Mouse (Mus musculus): ENCODE data around the gene Rpl36al.
A peak's percentile ranks its signal among the peaks of the same experiment; 100 is the strongest.
"Not testable (repeated sequence)": the region's sequence is repeated elsewhere in the genome, so short reads cannot be mapped to it uniquely, and the experiment has no call there.

Gene Rpl36al

GRCm38 (mm10) chr12:69196444-69197377 lies 12.8 kb upstream of the Rpl36al start, which contains the start of gene Gm49383:
Gene Gm49383, minus strand, starts transcription at chr12:69197104.
- peak; percentile 88 for DNase-seq (ENCODE audit: low read depth)

DNA sequence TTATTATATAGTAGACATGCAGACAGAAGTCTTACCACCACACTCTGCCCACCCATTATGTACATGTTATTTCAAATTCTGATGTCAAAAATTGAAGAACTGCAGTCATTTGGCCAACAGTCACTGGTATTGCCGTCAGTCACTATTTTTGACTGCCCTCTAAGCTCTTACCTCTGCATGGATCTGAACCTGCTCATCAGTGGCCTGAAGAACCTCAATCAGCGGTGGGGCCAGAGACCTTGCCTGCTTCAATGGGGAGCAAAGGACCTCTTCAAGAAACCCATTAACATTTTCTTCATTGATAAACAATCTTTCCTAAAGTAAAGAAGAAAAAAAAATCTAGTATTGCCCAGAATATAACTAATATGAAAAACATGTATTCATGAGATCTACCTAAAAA lies 8.8 kb upstream of the Rpl36al start:
- no peak for DNase-seq (ENCODE audit: low read depth)

DNA sequence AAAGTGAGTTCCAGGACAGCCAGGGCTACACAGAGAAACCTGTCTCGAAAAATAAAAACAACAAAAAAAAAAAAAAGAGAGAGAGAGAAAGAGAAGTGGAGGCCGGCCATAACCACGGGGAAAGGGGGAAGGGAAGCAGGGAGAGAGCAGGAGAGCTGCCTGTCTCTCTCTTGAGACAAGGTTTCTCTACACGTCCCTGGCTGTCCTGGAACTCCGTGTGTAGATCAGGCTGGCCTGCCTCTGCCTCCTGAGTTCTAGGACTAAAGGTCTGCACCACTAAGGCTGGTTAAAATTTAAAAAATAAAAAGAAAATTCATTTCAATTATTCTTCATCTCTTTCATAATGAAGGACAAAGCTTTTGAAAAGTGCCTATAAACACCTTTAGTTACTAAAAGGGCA lies 7.5 kb upstream of the Rpl36al start:
- no peak for DNase-seq (ENCODE audit: low read depth)

GRCm38 (mm10) chr12:69190522-69190921 lies 6.6 kb upstream of the Rpl36al start:
- DNase-seq (ENCODE audit: low read depth), result peak; percentile 63

DNA sequence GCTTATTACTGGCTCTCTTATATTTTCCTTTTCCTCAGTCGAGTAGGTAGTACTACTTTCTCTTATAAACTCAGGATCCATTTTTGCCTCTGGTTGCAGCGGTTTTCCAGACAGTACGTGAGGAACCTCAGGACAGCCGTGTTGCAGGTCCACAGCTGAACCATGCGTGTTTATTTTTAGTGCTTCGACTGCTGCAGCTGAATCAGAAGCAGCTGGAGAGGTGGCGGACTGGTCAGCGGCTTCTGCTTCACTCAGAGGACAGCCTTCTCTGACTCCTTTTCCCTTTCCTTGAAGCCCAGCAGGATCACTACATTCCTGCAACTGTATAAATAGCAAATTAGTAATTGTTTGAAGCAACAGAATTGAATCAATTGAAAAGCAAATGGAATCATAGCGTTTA lies 6.2 kb upstream of the Rpl36al start:
- DNase-seq (ENCODE audit: low read depth), result no peak

DNA sequence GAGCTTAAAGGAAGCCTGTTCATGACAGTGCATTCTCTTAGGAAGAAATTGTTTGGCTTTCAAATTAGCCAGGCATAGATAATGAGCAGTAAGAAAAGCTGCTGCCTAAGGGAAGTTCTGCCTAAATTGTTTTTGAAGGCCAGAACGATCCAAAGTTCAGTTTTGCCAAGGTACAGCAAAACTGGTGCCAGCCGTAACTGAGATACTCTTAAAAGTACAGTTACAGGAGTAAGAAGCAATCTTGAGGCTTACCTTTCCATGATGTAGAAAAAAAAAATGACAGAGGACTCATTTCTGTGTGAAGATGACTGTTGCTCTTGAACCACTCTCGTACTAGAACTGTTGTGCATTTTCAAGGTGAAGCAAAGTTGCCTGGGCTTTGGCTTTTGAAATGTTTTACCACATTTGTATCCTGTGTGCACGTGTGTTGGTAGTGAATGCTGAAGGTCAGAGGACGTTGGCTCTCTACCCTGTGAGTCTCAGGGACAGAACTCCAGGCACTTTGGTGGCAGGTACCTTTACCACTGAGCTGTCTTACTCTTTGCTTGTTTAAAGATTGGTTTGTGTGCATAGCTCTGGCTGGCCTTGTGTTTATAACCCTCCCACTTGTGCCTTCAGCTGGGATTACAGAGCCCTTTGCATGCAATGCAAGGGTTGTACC lies 3.1 kb upstream of the Rpl36al start:
- peak; percentile 30 for DNase-seq (ENCODE audit: low read depth)

DNA sequence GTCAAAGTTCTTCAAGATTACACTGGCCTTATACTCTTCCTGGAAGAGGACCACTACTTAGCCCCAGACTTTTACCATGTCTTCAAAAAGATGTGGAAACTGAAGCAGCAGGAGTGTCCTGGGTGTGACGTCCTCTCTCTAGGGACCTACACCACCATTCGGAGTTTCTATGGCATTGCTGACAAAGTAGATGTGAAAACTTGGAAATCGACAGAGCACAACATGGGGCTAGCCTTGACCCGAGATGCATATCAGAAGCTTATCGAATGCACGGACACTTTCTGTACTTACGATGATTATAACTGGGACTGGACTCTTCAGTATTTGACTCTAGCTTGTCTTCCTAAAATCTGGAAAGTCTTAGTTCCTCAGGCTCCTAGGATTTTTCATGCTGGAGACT lies 1.5 kb upstream of the Rpl36al start:
- no peak for DNase-seq (ENCODE audit: low read depth)

DNA sequence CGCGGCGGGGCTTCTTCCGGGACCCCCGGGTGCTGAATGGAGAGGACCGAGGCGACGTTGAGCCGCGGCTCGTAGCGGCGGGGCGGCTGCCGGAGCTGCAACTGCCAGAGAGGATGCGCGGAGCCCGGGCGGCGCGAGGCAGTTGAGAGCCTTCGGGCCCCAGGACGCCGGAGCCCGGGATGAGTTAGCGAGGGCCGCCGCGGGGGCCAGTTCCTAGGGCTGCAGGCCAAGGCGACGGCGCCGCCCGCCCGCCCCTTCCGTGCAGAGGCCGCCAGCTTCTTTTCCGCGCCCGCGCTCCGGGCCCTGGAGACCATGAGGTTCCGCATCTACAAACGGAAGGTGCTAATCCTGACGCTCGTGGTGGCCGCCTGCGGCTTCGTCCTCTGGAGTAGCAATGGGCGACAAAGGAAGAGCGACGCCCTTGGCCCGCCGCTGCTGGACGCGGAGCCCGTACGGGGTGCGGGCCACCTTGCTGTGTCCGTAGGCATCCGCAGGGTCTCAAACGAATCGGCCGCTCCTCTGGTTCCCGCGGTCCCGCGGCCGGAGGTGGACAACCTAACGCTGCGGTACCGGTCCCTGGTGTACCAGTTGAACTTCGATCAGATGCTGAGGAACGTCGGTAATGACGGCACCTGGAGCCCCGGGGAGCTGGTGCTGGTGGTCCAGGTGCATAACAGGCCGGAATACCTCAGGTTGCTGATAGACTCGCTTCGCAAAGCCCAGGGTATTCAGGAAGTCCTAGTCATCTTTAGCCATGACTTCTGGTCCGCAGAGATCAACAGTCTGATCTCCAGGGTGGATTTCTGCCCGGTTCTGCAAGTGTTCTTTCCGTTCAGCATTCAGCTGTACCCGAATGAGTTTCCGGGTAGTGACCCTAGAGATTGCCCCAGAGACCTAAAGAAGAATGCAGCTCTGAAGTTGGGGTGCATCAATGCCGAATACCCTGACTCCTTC lies 736 bp upstream of the Rpl36al start:
- DNase-seq (ENCODE audit: low read depth), result peak; percentile 76

GRCm38 (mm10) chr12:69181800-69182199 lies 2.1 kb downstream of the Rpl36al start:
- DNase-seq (ENCODE audit: low read depth), result no peak

DNA sequence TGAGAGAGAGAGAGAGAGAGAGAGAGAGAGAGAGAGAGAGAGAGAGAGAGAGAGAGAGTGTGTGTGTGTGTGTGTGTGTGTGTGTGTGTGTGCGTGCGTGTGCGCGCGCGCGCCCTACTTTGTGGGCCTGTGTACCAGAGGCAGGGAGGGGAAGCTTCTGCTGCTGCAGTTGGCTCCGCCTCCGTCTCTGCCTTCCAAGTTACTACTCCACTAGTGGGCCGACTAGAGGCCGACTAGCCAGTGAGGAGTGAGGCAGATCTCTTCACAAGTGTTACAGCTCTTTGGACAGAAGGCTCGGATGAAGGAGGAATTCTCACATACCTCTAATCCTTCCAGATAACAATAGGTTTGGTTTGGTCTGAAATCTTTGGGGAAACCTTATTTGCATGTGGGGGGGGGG lies 4.5 kb downstream of the Rpl36al start:
- DNase-seq (ENCODE audit: low read depth), result no peak

DNA sequence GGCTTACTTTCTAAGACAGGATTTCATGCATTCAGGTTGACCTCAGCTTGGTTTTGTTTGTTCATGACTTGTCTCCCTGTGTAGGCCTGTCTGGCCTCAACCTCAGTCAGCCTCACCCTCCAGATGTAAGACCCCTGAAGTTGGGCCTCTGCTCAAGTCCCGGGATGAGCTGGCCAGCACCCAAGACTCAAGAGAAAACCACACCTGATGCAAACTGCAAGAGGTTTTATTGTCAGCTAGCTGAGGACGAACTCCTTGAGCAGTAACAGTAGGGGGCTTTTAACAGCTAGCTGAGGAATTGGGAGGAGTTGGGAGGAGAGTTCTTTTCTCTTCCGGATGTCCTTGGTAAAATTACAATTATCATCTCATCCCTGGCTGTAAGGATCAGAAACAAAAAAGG lies 6.4 kb downstream of the Rpl36al start:
- no peak for DNase-seq (ENCODE audit: low read depth)

GRCm38 (mm10) chr12:69175975-69176374 lies 7.9 kb downstream of the Rpl36al start:
- DNase-seq (ENCODE audit: low read depth), result no peak

DNA sequence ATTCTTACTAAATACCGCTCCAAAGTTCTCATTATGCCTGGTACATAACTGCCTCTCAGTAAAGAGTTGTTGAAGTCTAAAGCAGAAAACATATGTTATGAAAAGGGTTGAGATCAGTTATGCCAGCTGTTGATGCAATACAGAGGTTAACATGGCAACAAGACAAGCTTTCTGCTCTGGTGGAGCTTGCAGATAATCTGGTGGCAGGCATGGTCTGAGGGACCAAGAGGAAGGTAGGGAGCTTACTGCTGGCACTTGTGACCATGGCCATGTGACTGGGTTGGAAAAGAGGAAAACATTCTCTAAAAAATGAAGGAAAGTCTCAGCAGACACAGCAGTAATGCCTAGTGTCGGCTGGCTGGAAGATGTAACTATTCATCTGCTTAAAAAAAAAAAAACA lies 12.6 kb downstream of the Rpl36al start:
- no peak for DNase-seq (ENCODE audit: low read depth)

- DNase-seq (ENCODE audit: low read depth), result peak; percentile 93
Observed at GRCm38 (mm10) chr12:69168461-69169106, 15.3 kb downstream of the Rpl36al start, which contains the start of gene Lrr1. Gene Lrr1, plus strand, starts transcription at chr12:69168814.

GRCm38 (mm10) chr12:69167656-69168460 lies 16.0 kb downstream of the Rpl36al start:
- no peak for DNase-seq (ENCODE audit: low read depth)

- DNase-seq (ENCODE audit: low read depth), result not testable (repeated sequence)
Observed at GRCm38 (mm10) chr12:69166861-69167581, 16.9 kb downstream of the Rpl36al start.

DNA sequence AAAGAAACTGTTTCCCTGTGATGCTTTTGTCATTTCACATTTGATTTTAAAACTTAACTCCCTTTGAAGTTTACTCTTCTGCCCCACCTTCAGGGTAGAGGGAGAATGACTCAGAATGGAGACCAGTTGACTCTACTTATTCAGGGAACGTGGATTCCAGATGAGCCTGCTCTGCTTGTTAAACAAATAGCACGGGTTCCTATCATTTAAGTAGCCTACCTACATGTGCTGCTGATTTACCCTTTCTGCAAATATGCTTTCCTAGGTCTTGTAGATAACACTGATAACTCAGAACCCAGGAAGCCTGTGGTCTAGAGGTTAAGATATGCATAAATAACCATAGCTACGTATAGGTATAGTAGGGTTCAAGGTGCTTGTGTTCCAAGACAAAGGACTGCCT lies 19.0 kb downstream of the Rpl36al start:
- DNase-seq (ENCODE audit: low read depth), result peak; percentile 64

DNA sequence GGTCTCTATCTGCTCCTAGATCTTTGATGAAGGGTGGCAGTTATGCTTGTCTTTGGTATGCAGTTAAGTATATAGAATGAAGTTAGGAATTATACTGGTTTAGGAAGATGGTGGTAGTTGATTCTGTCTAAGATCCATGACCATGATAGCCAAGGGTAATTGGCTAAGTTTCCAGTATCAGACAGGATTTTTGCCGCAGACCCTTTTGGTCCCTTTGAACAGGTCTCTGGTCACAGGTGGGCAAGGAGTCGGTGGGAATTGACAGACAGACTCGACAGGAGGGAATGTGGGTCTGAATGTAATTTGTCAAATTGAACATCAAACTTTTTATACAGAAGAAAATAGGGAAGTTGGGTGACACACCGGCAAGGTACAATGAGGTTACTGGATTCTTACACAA lies 20.3 kb downstream of the Rpl36al start:
- DNase-seq (ENCODE audit: low read depth), result not testable (repeated sequence)

- DNase-seq (ENCODE audit: low read depth), result not testable (repeated sequence)
Observed at GRCm38 (mm10) chr12:69160677-69161076, 23.2 kb downstream of the Rpl36al start.

GRCm38 (mm10) chr12:69159578-69159940 lies 24.3 kb downstream of the Rpl36al start:
- DNase-seq (ENCODE audit: low read depth), result peak; percentile 98
